Mouse (Mus musculus) CH12F3 (cell line): Measurements from ENCODE around the gene Cdc42se1.

Experiments used
- in situ Hi-C: fragments of 300-500 bp; cut with MboI; formaldehyde crosslinking; loops from 2 replicates; pipeline ENCODE4 v1.14.3; 2020; ENCODE audit warnings: low sequenced_read_pairs

Cdc42se1 gene

GRCm38 (mm10) chr3:95218466-95219137 lies 9.9 kb upstream of the Cdc42se1 start:
- in situ Hi-C loops, result no loop called here

DNA sequence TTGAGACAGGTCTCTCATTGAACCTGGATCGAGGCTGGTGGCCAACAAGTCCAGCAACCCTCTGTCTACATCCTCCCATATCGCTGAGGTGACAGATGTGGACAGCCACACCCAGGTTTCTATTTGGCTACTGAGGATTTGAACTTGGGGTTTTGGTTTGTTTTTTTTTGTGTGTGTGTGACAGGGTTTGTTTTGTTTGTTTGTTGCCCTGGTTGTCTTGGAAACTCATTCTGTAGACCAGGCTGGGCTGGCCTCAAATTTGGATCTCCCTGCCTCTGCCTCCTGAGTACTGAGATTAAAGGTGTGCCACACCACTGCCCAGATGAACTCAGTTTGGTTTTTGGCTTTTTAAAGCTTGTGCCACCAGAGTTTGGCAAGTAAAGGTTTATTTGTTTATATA lies 5.5 kb upstream of the Cdc42se1 start:
- in situ Hi-C loops, result no loop called here

DNA sequence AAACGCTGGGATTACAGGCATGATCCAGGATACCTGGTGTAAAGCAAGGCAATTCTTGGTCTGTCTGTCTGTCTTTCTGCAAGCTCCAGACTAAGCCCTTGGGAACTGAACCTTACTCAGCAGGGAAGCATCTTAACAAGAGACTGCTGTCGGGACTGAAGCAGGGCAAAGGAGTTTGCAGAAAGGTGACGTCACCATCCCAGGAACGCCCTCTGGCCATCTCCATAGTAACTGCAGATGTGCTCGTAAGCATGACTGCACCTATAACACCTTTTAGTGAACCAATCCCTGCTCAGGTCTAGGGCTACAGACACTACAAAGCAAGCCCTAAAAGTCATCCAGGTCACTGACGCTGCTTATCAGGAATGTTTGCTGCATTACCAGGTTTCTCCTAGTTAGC lies 4.2 kb upstream of the Cdc42se1 start:
- in situ Hi-C loops, result no loop called here

- in situ Hi-C loops, result no loop called here
Observed at GRCm38 (mm10) chr3:95227214-95227613, 1.3 kb upstream of the Cdc42se1 start.

- in situ Hi-C loops, result no loop called here
Observed at GRCm38 (mm10) chr3:95228894-95229780, 605 bp downstream of the Cdc42se1 start.

GRCm38 (mm10) chr3:95229781-95230494 lies 1.4 kb downstream of the Cdc42se1 start:
- in situ Hi-C loops, result no loop called here

DNA sequence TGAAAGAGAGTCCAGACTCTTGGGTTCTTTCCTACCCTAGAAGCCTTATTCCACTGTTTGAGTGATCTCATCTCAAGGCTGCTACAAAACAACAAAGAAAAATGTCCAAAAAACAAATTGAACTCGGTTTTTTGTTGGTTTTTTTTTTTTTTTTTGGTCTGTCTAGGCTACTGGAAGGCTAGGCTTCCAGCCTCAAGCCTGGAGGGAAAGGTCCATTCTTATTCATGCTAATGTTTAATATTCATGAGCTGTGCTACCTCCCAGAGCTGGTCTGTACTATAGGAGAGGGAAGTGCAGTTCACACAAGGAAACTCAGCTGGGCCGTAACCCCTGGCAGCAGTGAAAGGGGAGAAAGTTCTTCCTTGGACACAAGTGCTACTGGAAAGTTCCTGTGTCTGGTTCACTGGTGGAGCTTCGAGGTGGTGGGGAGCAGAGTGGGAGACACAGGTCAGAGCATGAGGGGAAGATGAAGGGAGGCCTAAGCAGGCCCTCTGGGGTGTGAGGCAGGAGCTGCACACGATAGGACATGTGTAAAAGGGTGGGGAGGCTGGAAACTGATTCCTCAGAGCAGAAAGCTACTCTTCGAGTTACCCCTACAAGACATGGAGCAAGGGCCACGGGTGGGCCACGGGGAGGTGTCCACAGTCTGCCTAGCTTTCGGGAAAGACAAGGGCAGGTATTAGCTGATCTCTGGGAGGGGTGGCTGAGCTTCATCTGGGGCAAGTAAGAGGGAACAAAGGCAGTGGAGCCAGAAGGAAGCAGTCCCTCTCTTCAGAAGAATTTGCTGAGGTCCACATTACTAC lies 2.2 kb downstream of the Cdc42se1 start:
- in situ Hi-C loops, result no loop called here

GRCm38 (mm10) chr3:95231298-95232221 lies 3.0 kb downstream of the Cdc42se1 start, which contains the start of gene Mllt11:
Gene Mllt11 (minus strand): TSS chr3:95232171.
- in situ Hi-C loops, result no loop called here

DNA sequence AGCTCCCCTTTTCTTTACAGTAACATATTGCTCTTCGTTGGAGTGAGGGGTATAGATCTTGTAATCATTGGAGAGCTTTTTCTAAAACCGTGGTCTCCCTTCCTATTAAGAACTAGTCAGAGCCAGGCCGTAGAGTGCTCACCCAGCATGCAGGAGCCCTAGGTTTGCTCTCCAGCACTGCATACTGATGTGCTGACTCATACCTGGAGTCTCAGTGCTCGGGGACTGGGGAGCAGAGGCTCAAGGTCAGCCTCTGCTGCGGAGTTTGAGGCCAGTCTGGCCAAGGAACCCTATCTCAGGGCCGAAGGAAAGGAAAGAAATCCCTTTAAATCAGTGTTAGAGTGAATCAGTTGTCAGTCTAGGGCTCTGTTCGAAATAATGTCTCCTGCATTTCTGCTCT lies 4.2 kb downstream of the Cdc42se1 start:
- in situ Hi-C loops, result no loop called here

GRCm38 (mm10) chr3:95233303-95233980 lies 4.9 kb downstream of the Cdc42se1 start:
- in situ Hi-C loops, result no loop called here

DNA sequence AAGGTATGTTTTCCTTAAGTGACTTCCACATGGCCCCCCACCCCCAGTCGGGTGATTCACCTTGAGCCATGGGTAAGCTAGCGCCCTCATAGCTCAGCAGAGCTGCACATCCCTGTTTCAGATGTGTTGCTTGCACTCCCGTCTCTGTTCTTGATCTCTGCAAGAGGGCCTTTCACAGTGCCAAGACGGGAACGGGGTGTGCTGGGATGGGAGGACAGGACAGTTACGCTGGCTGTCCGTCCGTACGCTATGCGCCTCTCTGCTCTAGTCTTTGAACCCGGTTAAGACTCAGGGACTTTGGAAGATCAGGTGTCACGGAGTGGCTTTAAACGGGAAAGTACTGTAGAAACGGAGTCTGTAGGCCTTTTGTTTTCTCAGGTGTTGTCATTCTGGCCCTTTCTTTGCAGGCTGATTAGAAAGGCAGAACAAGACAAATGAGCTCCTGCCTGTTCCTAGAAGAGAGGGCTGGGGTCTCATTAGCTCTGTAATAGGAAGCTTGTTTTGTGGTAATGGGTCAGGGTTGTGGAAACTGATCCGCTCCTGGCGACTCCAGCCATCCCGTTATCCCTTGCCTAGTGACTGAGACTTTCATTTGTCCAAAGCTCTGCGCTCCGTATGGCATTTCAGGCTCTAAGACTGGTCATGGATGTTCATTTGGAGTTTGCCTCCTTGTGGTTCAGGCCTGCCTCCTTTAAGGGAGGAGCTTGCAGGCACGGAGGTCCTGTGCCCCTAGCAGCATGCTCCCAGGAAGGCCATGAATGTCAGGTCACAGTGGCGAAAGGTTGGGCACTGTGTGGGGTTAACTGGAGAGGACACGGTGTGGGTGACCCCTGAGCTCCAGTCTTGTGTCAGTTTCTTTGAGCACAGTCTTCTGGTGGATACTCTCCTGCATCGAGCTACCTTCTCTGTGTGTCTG lies 7.1 kb downstream of the Cdc42se1 start:
- in situ Hi-C loops, result no loop called here

GRCm38 (mm10) chr3:95237541-95238099 lies 9.1 kb downstream of the Cdc42se1 start:
- in situ Hi-C loops, result no loop called here

DNA sequence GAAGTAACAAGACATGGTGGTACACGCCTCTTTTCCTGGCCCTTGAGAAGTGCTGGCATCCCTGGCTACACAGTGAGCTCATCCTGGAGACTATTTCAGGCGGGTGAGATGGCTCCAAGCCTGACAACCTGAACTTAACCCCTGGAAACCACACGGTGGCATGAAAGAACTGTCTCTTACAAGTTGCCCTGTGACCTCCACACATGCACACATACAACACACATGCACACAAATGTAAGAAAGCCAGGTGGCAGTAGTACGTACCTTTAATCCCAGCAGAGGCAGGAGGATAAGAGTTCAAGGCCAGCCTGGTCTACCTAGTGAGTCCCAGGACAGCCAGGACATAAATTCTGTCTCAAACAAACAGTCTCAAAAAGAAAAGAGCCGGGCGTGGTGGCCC lies 10.5 kb downstream of the Cdc42se1 start:
- in situ Hi-C loops, result no loop called here

- in situ Hi-C loops, result no loop called here
Observed at GRCm38 (mm10) chr3:95239971-95240370, 11.4 kb downstream of the Cdc42se1 start.

DNA sequence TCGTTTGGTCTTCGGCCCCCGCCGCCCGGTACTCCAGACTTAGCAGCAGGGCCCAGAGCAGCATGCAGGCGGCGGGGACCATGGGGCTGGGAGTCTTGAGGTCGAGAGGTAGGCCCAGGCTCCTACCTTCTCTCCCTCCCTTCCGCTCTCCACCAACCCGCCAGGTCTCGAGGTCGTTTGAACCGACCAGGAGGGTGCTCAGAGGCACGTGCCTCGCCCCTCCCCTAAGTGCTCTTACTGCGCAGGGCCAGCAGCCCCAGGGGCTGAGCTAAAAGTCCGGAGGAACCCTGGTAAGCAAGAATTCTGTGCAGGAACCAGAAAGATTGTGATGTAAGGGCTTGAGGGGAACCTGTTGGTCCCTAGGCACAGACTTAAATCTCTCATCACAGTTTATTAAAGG lies 12.4 kb downstream of the Cdc42se1 start:
- in situ Hi-C loops, result no loop called here

- in situ Hi-C loops, result no loop called here
Observed at GRCm38 (mm10) chr3:95241498-95241897, 13.0 kb downstream of the Cdc42se1 start, which contains the start of gene Gm128. Gene Gm128 (minus strand): TSS chr3:95241598.

GRCm38 (mm10) chr3:95243086-95243485 lies 14.6 kb downstream of the Cdc42se1 start:
- in situ Hi-C loops, result no loop called here
